Mouse (Mus musculus) Patski (cell line): Measurements from ENCODE around the gene Ap3d1. TPM values are rescaled to one million over a fixed set of nuclear protein-coding genes. Genes with fewer than 3 reads are reported as not detected.

Source experiments
- ATAC-seq: fragments of 100-300 bp; one replicate; pipeline ENCODE4 v1.8.0; 2021
- CTCF ChIA-PET: fragments of 350-600 bp; sonication (Branson Sonifier 250); formaldehyde crosslinking; loops from one replicate; lab custom pipeline; 2022; ENCODE audit warnings: inconsistent platforms; lab: Charles Lee
- POLR2A ChIA-PET: fragments of 350-600 bp; sonication (Branson Sonifier 250); formaldehyde crosslinking; loops from one replicate; lab custom pipeline; 2022; ENCODE audit warnings: antibody characterized with exemption, inconsistent platforms; lab: Charles Lee
- DNase-seq: peaks from one replicate; pipeline ENCODE4 v3.0.0-alpha.2; 2011; ENCODE audit warnings: low read depth, low spot score
- H3K27me3 ChIP-seq: fragments of 371-371 bp; one replicate; pipeline ENCODE4 v1.5.1; 2021
- CTCF ChIP-seq: fragments of 100-300 bp; IDR thresholded peaks from one replicate; pipeline ENCODE4 v1.5.1; 2021
- in situ Hi-C: fragments of 300-500 bp; cut with MboI; formaldehyde crosslinking; loops from 3 replicates; pipeline ENCODE4 v1.11.1; 2018; ENCODE audit warnings: low pct_unique_long_range_greater_than_20kb, mixed read lengths
- polyA plus RNA-seq: library from polyadenylated mRNA; unstranded; gene quantifications from one replicate; pipeline ENCODE4 v1.2.3, GENCODE M21; 2021

Ap3d1 gene
- polyA plus RNA-seq, 1 experiment from 2014 or later: 103 TPM

DNA sequence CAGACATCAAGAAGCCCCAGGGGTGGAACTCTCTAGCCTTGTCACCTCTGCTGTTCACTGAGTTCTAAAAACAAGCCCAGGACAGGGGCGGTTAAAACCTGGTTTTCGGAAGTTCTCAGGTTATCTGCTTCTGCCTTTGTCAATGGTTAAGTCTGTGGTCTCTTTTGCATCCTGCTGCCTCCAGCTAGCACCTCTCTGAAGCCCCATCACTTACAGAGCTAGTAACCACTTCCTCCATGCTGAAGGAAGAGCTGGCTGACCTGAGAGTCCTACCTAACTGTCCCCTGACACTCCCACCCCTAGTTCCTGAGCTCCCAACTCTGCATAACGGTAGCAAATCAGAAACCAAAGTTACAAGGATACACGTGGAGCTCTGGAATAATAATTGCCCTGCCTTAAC lies 41.3 kb downstream of the Ap3d1 start:
- DNase-seq: no peak
- CTCF ChIA-PET: interaction anchor here (1.1 kb wide), 1 partner anchor 122 kb away, joined by 3 read pairs; no protein-coding TSS in a partner anchor
- TF ChIP-seq CTCF: no peak
- no peak for ATAC-seq
- H3K27me3 ChIP-seq: no peaks in the 10 kb centered on the region
- in situ Hi-C loops: no loop called here
- POLR2A ChIA-PET: no interaction called here

DNA sequence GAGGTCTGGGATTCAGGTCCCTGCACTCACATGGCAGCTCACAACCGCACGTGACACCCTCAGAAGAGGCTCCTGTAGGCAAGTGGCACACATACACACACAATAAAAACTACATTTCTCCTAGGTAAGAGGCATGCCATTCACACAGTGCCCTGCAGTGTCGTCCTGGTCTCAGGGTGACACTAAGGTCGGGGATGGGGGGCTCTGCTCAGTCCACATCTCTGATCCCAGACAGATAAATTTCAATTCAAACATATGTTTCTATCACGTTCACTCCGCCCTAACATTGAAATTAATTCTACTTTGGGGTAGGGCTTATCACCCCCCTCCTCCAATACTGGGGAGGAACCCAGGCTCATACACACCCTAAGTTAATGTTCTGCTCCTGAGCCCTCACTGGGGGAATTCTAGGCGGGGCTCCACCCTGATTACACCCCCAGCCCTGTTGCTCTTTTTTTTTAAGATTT lies 42.0 kb downstream of the Ap3d1 start:
- DNase-seq (no peak), ATAC-seq (no peak)
- no peaks in the 10 kb centered on the region for H3K27me3 ChIP-seq
- in situ Hi-C loops: no loop called here
- CTCF ChIA-PET: interaction anchor here (1.0 to 1.1 kb wide), 2 partner anchors 9 to 90 kb away, joined by 3 read pairs; no protein-coding TSS in a partner anchor
- TF ChIP-seq CTCF: no peak
- POLR2A ChIA-PET: interaction anchor here (0.7 kb wide), 1 partner anchor 655 kb away, joined by 3 read pairs; no protein-coding TSS in a partner anchor

DNA sequence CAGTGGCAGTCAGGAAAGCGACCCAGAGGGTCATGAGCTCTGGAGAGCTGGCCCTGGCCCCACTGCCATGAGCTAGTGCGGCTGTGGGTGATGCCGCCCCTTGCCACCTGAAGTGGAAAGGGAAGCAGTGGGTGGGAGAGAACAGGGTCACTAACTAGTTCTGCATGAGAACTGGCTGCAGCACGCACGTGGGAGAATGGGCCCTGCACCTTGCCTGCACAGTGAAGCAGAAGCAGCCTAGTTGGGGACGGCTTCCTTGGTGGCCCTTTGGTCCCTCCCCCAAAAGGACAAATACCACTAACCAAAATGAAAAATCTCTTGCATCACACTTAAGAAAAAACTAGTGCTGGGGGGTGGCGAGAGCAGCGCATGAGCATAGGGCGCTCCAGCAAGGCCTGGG lies 43.5 kb downstream of the Ap3d1 start:
- in situ Hi-C loops: loop anchor here (25.0 kb wide), 1 partner anchor 261 kb away; the partner anchor contains the start of gene Tcf3
- no peaks in the 10 kb centered on the region for H3K27me3 ChIP-seq
- no peak for ATAC-seq
- CTCF ChIA-PET: interaction anchor here (1.6 kb wide), 1 partner anchor 14 kb away, joined by 7 read pairs; no protein-coding TSS in a partner anchor
- POLR2A ChIA-PET: no interaction called here
- TF ChIP-seq CTCF: no peak
- DNase-seq: no peak

DNA sequence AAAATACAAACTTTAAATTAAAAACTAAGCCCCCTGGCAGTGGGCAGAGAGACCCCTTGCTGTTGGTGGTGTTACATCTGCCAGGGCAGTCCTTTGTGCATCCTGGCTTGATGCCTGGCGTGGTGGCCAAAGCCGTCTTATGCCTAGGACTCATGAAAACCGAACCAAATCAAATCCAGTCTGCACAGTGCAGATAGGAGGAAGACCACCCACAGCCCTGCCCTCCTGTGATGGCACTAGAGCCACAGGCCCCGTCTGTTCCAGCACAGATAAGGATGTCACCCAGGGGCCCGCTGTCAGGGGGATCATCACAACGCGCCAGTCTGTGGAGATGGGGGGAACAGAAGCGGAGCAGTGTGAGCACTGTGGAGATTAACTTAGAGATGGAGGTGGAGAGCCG lies 44.3 kb downstream of the Ap3d1 start:
- ChIA-PET CTCF (no interaction called here), POLR2A (no interaction called here)
- in situ Hi-C loops: loop anchor here (25.0 kb wide), 1 partner anchor 261 kb away; the partner anchor contains the start of gene Tcf3
- ATAC-seq: no peak
- TF ChIP-seq CTCF: no peak
- no peaks in the 10 kb centered on the region for H3K27me3 ChIP-seq
- no peak for DNase-seq

DNA sequence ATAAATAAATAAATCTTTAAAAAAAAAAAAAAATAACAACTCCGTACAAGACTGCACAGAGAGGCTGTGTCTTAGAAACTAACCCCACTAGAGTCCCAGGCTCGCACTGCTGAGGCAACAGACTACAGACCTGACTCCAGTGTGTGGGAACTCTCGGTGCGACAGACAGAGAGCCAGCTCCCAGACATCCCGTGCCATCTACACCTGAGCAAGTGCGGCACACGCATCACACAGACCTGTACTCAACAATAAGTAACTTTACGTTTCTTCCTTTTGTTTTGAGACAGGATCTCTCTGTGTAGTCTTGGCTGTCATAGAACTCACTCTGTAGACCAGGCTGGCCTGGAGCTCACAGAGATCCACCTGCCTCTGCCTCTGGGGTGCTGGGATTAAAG lies 44.7 kb downstream of the Ap3d1 start:
- no peak for TF ChIP-seq CTCF
- no peaks in the 10 kb centered on the region for H3K27me3 ChIP-seq
- ATAC-seq (no peak), DNase-seq (no peak)
- ChIA-PET POLR2A (interaction anchor here (1.3 kb wide), 1 partner anchor 44 kb away, joined by 3 read pairs; no protein-coding TSS in a partner anchor), CTCF (no interaction called here)
- in situ Hi-C loops: loop anchor here (25.0 kb wide), 1 partner anchor 260 kb away; the partner anchor contains the start of gene Tcf3

DNA sequence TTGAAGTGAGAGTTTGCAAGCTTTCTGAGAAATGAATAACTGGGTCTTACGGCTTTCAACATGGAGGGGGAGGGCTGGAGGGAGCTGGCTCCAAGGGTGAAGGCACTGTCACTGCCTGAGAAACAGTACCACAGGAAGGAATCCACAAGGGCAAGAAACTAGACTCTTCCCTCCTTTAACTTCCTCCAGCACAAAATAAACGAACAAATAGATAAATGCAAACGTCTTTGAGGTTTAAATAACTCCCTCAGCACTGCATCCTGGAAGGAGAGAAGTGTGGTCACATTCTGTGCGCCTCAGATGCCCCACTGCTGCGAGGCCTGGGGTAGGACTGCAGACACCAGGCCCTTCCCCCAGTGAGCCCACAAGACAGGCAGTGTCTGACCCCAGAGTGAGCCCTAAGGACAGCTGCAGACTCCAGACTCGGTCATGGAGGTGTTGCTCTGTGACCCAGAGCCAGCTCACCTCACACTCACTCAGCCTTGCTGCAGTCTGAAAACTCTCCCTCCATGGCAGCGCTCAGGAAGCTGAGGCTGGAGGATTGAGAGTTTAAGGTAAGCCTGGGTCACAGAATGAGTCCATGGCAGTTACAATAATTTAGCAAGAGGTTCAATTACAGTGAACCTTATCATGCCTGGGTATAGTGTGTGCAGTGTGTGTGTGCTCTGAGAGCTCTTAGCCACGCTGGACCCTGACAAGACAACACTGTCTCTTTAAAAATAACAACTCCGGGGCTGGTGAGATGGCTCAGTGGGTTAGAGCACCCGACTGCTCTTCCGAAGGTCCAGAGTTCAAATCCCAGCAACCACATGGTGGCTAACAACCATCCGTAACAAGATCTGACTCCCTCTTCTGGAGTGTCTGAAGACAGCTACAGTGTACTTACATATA lies 45.3 kb downstream of the Ap3d1 start:
- ATAC-seq (no peak), DNase-seq (no peak)
- CTCF ChIA-PET: interaction anchor here (0.9 to 1.2 kb wide), 2 partner anchors 9 to 48 kb away, joined by 3 to 4 read pairs; no protein-coding TSS in a partner anchor
- in situ Hi-C loops: loop anchor here (25.0 kb wide), 1 partner anchor 259 kb away; the partner anchor contains the start of gene Tcf3
- POLR2A ChIA-PET: interaction anchor here (1.3 kb wide), 1 partner anchor 43 kb away, joined by 3 read pairs; no protein-coding TSS in a partner anchor
- no peak for TF ChIP-seq CTCF
- H3K27me3 ChIP-seq: no peaks in the 10 kb centered on the region

DNA sequence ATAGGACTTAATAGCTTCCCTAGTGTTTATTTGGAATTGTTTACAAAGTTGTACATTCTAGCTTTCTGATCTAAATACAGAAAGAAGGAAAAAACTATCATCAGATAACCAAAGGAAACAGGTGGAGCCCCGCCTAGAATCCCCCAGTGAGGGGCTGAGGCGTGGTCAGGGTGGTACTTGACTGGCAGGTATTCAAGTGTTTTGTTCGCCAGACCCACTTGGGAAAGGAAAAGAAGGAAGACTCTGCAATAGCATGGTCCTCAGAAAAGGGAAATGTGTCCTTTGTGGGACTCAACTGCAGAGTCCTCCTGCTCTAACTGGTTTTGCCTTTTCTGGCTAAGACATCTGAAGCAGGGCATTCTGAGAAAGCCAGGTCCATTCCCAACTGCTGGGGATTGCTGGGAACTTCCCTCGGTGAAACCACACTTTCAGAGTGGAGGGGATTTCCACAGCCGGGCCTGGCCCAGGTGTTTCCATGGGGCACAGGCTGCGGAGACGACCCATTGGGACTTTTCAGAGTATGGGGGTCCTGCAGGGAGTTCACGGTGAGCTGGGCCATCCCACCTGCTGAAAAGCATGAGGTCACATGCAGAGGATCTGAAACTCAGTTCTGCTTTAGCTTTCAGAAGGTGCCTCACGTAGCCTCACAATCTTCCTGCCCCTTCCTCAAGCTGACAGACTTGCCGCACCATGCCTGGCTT lies 46.1 kb downstream of the Ap3d1 start:
- no peak for TF ChIP-seq CTCF
- no peak for ATAC-seq
- no peak for DNase-seq
- POLR2A ChIA-PET: interaction anchor here (1.3 kb wide), 1 partner anchor 42 kb away, joined by 3 read pairs; no protein-coding TSS in a partner anchor
- in situ Hi-C loops: loop anchor here (25.0 kb wide), 1 partner anchor 259 kb away; the partner anchor contains the start of gene Tcf3
- CTCF ChIA-PET: interaction anchor here (0.9 to 1.2 kb wide), 2 partner anchors 8 to 47 kb away, joined by 3 to 4 read pairs; no protein-coding TSS in a partner anchor
- H3K27me3 ChIP-seq: no peaks in the 10 kb centered on the region

DNA sequence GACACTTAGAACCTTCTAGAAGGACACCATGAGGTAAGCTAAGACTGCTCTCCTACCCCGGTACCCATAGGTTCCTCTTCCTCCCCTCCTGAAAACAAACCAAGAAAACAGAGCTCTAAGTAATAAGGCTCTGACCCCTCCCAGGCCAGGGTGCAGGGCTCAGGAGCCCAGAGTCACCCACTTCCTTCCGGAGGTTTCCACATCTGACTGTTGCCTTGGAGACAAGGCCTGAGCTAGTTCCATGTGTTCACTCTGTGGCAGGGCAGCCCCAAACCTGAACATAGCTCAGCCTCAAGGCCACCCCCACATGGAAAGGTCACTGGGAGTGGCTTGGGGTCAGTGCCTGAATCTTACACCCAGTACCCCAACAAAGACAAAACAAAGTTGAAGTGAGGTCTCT lies 46.9 kb downstream of the Ap3d1 start:
- DNase-seq: no peak
- H3K27me3 ChIP-seq: no peaks in the 10 kb centered on the region
- ChIA-PET POLR2A (no interaction called here), CTCF (interaction anchor here (1.2 kb wide), 1 partner anchor 47 kb away, joined by 3 read pairs; no protein-coding TSS in a partner anchor)
- no peak for TF ChIP-seq CTCF
- ATAC-seq: no peak
- in situ Hi-C loops: loop anchor here (25.0 kb wide), 1 partner anchor 258 kb away; the partner anchor contains the start of gene Tcf3

DNA sequence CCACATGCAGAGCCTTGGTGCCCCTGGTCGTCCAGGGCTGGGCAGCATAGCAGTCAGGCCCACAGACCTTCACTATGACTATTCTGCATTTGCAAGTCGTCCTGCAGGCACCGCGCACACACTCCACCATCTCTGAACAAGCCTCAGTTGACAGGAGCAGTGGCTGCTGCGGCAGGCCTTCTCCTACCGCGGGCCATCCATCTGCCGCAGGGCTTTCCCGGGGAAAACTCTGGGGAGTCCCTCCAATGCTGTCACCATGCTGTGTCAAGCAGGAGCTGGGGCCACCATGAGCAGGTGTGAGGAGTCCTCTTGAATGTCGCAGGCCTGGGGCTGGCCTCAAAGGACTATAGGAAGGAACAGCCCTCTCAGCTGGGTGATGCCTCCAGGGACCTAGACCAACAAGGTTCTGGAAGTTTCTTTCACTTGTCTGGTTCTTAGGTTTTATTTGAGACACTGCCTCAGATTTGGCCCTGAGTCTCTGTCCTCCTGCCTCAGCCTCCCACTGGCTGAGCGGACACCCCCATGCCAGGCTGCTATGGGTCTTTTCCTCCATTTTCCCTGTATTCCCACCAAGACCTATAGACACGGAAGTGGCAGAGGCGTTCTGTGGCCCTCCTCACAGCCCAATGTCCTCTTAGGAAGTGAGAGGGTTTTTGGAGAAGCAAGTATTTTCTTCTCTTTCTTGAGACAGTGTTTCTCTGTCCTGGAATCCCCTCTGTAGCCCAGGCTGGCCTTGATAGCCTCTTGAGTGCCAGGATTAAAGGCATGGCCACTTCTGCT lies 47.7 kb downstream of the Ap3d1 start:
- CTCF ChIA-PET: no interaction called here
- no peak for TF ChIP-seq CTCF
- no peaks in the 10 kb centered on the region for H3K27me3 ChIP-seq
- POLR2A ChIA-PET: no interaction called here
- DNase-seq: no peak
- in situ Hi-C loops: loop anchor here (25.0 kb wide), 1 partner anchor 257 kb away; the partner anchor contains the start of gene Tcf3
- ATAC-seq: no peak
